Mouse (Mus musculus): ENCODE data around the gene Ncbp1. TPM values are rescaled to one million over a fixed set of nuclear protein-coding genes. Genes with fewer than 3 reads are reported as not detected.

The Ncbp1 gene
- total and polyA plus RNA-seq, 2 experiments from 2014 or later = 18.2 to 25.7 TPM

- no peak overlapping the region for H3K27ac ChIP-seq (ENCODE audit: low read depth)
- H3K4me2 ChIP-seq (ENCODE audit: low read depth, low read length) = no peak overlapping the region
- H3K27me3 ChIP-seq (ENCODE audit: control insufficient read depth, insufficient read depth, low read length) = no peaks in the 10 kb centered on the region
- H3K4me1 ChIP-seq (ENCODE audit: control insufficient read depth, insufficient read depth) = no peaks in the 10 kb centered on the region
- no peak overlapping the region for H3K4me3 ChIP-seq (ENCODE audit: low read depth, low read length)
- ATAC-seq (ENCODE audit: insufficient read depth, low read depth) = no peak
- TF ChIP-seq CTCF (IDR thresholded peaks at IDR 0.05; ENCODE audit: low read depth) = no peak
- TF ChIP-seq EP300 (IDR thresholded peaks at IDR 0.05; ENCODE audit: low read depth) = no peak
- no peaks in the 10 kb centered on the region for H3K9me3 ChIP-seq (replicated peaks; ENCODE audit: control insufficient read depth, low read length)
- H3K9ac ChIP-seq (replicated peaks; ENCODE audit: low read depth, low read length) = no peak overlapping the region
- peaks cover 38% of the 10 kb centered on the region for H3K36me3 ChIP-seq (replicated peaks; ENCODE audit: control insufficient read depth, insufficient read depth, low read length)
- no peak for DNase-seq (ENCODE audit: low spot score)
- 89% methylated on average over 1 of the region's 1 CpGs for WGBS
Observed at GRCm38 (mm10) chr4:46146881-46147280, 8.5 kb downstream of the Ncbp1 start.

DNA sequence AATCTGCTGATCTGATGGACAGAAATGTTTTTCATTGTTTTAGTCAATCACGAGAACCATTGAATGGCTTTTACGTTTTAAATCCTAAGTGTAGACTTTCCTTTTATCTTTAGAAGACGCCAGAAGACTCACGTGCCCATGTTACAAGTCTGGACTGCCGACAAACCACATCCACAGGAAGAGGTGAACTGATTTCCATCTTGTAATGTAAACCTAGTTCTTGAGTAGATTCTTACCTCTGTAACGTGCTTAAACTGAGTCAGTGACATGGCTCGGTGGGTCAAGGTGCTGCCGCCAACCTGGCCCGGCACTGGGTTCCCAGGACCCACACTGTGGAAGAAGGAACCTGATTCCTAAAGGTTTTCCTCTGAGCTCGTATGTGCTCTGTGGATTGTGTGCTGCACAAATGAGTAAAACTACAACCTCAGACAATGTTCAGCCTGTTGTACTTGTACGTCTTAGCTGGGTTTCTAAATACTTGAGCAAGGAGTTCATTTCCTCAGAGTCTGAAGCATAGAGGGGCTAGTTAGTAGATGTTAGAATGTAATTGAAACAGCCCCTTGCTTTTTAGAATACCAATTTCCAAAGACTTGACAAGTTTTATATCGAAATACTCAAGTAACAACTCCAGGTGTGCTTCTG is 13.6 kb downstream of the Ncbp1 start:
- TF ChIP-seq CTCF (IDR thresholded peaks at IDR 0.05; ENCODE audit: low read depth) (no peak), EP300 (IDR thresholded peaks at IDR 0.05; ENCODE audit: low read depth) (no peak)
- Histone ChIP-seq H3K9ac (replicated peaks; ENCODE audit: low read depth, low read length) (no peak overlapping the region), H3K27ac (ENCODE audit: low read depth) (no peak overlapping the region), H3K4me1 (ENCODE audit: control insufficient read depth, insufficient read depth) (no peaks in the 10 kb centered on the region), H3K9me3 (replicated peaks; ENCODE audit: control insufficient read depth, low read length) (no peaks in the 10 kb centered on the region), H3K4me3 (ENCODE audit: low read depth, low read length) (no peak overlapping the region), H3K36me3 (replicated peaks; ENCODE audit: control insufficient read depth, insufficient read depth, low read length) (peaks cover 82% of the 10 kb centered on the region), H3K4me2 (ENCODE audit: low read depth, low read length) (no peak overlapping the region), H3K27me3 (ENCODE audit: control insufficient read depth, insufficient read depth, low read length) (no peaks in the 10 kb centered on the region)
- no peak for DNase-seq (ENCODE audit: low spot score)
- WGBS = 88% methylated on average over 12 of the region's 12 CpGs
- ATAC-seq (ENCODE audit: insufficient read depth, low read depth) = no peak

GRCm38 (mm10) chr4:46164027-46164426 is 25.6 kb downstream of the Ncbp1 start:
- Histone ChIP-seq H3K4me2 (ENCODE audit: low read depth, low read length) (no peak overlapping the region), H3K9me3 (replicated peaks; ENCODE audit: control insufficient read depth, low read length) (no peaks in the 10 kb centered on the region), H3K27ac (ENCODE audit: low read depth) (no peak overlapping the region), H3K9ac (replicated peaks; ENCODE audit: low read depth, low read length) (no peak overlapping the region), H3K4me1 (ENCODE audit: control insufficient read depth, insufficient read depth) (no peaks in the 10 kb centered on the region), H3K27me3 (ENCODE audit: control insufficient read depth, insufficient read depth, low read length) (no peaks in the 10 kb centered on the region), H3K4me3 (ENCODE audit: low read depth, low read length) (no peak overlapping the region), H3K36me3 (replicated peaks; ENCODE audit: control insufficient read depth, insufficient read depth, low read length) (peaks cover 95% of the 10 kb centered on the region)
- 75% methylated on average over 2 of the region's 2 CpGs for WGBS
- ATAC-seq (ENCODE audit: insufficient read depth, low read depth) (no peak), DNase-seq (ENCODE audit: low spot score) (no peak)
- no peak for TF ChIP-seq EP300 (IDR thresholded peaks at IDR 0.05; ENCODE audit: low read depth)
- no peak for TF ChIP-seq CTCF (IDR thresholded peaks at IDR 0.05; ENCODE audit: low read depth)

- TF ChIP-seq CTCF (IDR thresholded peaks at IDR 0.05; ENCODE audit: low read depth) (no peak), EP300 (IDR thresholded peaks at IDR 0.05; ENCODE audit: low read depth) (no peak)
- Histone ChIP-seq H3K4me1 (ENCODE audit: control insufficient read depth, insufficient read depth) (no peaks in the 10 kb centered on the region), H3K9me3 (replicated peaks; ENCODE audit: control insufficient read depth, low read length) (no peaks in the 10 kb centered on the region), H3K4me2 (ENCODE audit: low read depth, low read length) (no peak overlapping the region), H3K4me3 (ENCODE audit: low read depth, low read length) (no peak overlapping the region), H3K36me3 (replicated peaks; ENCODE audit: control insufficient read depth, insufficient read depth, low read length) (peaks cover 97% of the 10 kb centered on the region), H3K27me3 (ENCODE audit: control insufficient read depth, insufficient read depth, low read length) (no peaks in the 10 kb centered on the region), H3K9ac (replicated peaks; ENCODE audit: low read depth, low read length) (no peak overlapping the region), H3K27ac (ENCODE audit: low read depth) (no peak overlapping the region)
- DNase-seq (ENCODE audit: low spot score) = no peak
- WGBS = 91% methylated on average over 5 of the region's 5 CpGs
- ATAC-seq (ENCODE audit: insufficient read depth, low read depth) = no peak
Observed at GRCm38 (mm10) chr4:46165831-46166230, 27.4 kb downstream of the Ncbp1 start.

- no peak overlapping the region for H3K4me3 ChIP-seq (ENCODE audit: low read depth, low read length)
- TF ChIP-seq CTCF (IDR thresholded peaks at IDR 0.05; ENCODE audit: low read depth) (no peak), EP300 (IDR thresholded peaks at IDR 0.05; ENCODE audit: low read depth) (no peak)
- DNase-seq (ENCODE audit: low spot score) (no peak), ATAC-seq (ENCODE audit: insufficient read depth, low read depth) (no peak)
- no peak overlapping the region for H3K4me2 ChIP-seq (ENCODE audit: low read depth, low read length)
- no peak overlapping the region for H3K9ac ChIP-seq (replicated peaks; ENCODE audit: low read depth, low read length)
- WGBS = 56% methylated on average over 7 of the region's 7 CpGs
- H3K36me3 ChIP-seq (replicated peaks; ENCODE audit: control insufficient read depth, insufficient read depth, low read length) = peaks cover 94% of the 10 kb centered on the region
- H3K4me1 ChIP-seq (ENCODE audit: control insufficient read depth, insufficient read depth) = no peaks in the 10 kb centered on the region
- H3K27ac ChIP-seq (ENCODE audit: low read depth) = no peak overlapping the region
- H3K9me3 ChIP-seq (replicated peaks; ENCODE audit: control insufficient read depth, low read length) = no peaks in the 10 kb centered on the region
- no peaks in the 10 kb centered on the region for H3K27me3 ChIP-seq (ENCODE audit: control insufficient read depth, insufficient read depth, low read length)
Observed at GRCm38 (mm10) chr4:46171761-46172160, 33.3 kb downstream of the Ncbp1 start.

- Histone ChIP-seq H3K4me3 (ENCODE audit: low read depth, low read length) (no peak overlapping the region), H3K27ac (ENCODE audit: low read depth) (no peak overlapping the region), H3K36me3 (replicated peaks; ENCODE audit: control insufficient read depth, insufficient read depth, low read length) (peaks cover 93% of the 10 kb centered on the region), H3K9me3 (replicated peaks; ENCODE audit: control insufficient read depth, low read length) (no peaks in the 10 kb centered on the region), H3K4me2 (ENCODE audit: low read depth, low read length) (no peak overlapping the region), H3K27me3 (ENCODE audit: control insufficient read depth, insufficient read depth, low read length) (no peaks in the 10 kb centered on the region), H3K9ac (replicated peaks; ENCODE audit: low read depth, low read length) (no peak overlapping the region), H3K4me1 (ENCODE audit: control insufficient read depth, insufficient read depth) (no peaks in the 10 kb centered on the region)
- 77% methylated on average over 4 of the region's 4 CpGs for WGBS
- no peak for DNase-seq (ENCODE audit: low spot score)
- no peak for TF ChIP-seq CTCF (IDR thresholded peaks at IDR 0.05; ENCODE audit: low read depth)
- no peak for ATAC-seq (ENCODE audit: insufficient read depth, low read depth)
Observed at GRCm38 (mm10) chr4:46176313-46176712, 37.9 kb downstream of the Ncbp1 start.

All from heart, postnatal 0 days (tissue).